In genomic region chr5:23561227-23561626, GRCm38 (mm10) we compare ENCODE assay signal across 27 mouse cellular contexts.
DNase-seq lines count a peak whose midpoint lies in the region; ATAC-seq and TF ChIP-seq lines count a peak whose summit lies in the region.
"Had no signal": no experiment of that assay in that cellular context is flagged by ENCODE, and none has a peak within 500 bp of the region (broad histone marks: within the 10 kb centered on the region; RNA-seq: fewer than 3 reads in every experiment).

No protein-coding gene starts in this region.

- H3K27ac ChIP-seq in intestine, embryonic 14.5 days (ENCODE audit: low read depth): no peak overlapping the region
- H3K27ac ChIP-seq in intestine, postnatal 0 days (ENCODE audit: low read depth, low read length): no peak overlapping the region
- peak overlapping the region; percentile 62 for H3K27ac ChIP-seq in lung, embryonic 16.5 days (ENCODE audit: low read length)
- H3K27ac ChIP-seq: embryonic facial prominence, embryonic 10.5 days; embryonic facial prominence, embryonic 13.5 days; forebrain, embryonic 12.5 days; forebrain, embryonic 15.5 days; heart, embryonic 13.5 days; hindbrain, embryonic 14.5 days; hindbrain, postnatal 0 days had no signal

- H3K36me3 ChIP-seq in intestine, embryonic 14.5 days (ENCODE audit: control insufficient read depth, insufficient read depth, low read length): peaks cover 27% of the 10 kb centered on the region
- peaks cover 8% of the 10 kb centered on the region for H3K36me3 ChIP-seq in intestine, postnatal 0 days (ENCODE audit: control insufficient read depth, insufficient read depth)
- H3K36me3 ChIP-seq in lung, embryonic 16.5 days (ENCODE audit: control insufficient read depth, insufficient read depth, low read length): no peaks in the 10 kb centered on the region

- H3K9ac ChIP-seq in intestine, embryonic 14.5 days (ENCODE audit: low read length): no peak overlapping the region
- H3K9ac ChIP-seq in intestine, postnatal 0 days (ENCODE audit: low read depth, low read length): no peak overlapping the region
- no peak overlapping the region for H3K9ac ChIP-seq in lung, embryonic 16.5 days (ENCODE audit: low read length)
- H3K9ac ChIP-seq: embryonic facial prominence, embryonic 13.5 days; forebrain, embryonic 12.5 days; forebrain, embryonic 15.5 days; heart, embryonic 13.5 days; hindbrain, embryonic 14.5 days had no signal

- H3K4me1 ChIP-seq in intestine, embryonic 14.5 days (replicated peaks; ENCODE audit: control insufficient read depth, insufficient read depth, low read length): 0 out of 2 replicates have a peak, but pooled peaks cover 4% of the 10 kb centered on the region
- no peaks in the 10 kb centered on the region; the same call in 1 of the 2 replicates for H3K4me1 ChIP-seq in intestine, postnatal 0 days (replicated peaks; ENCODE audit: control insufficient read depth, insufficient read depth, low read length)
- H3K4me1 ChIP-seq in lung, embryonic 16.5 days (replicated peaks; ENCODE audit: control insufficient read depth, insufficient read depth, low read length): peaks cover 11% of the 10 kb centered on the region
- H3K4me1 ChIP-seq: forebrain, embryonic 12.5 days; forebrain, embryonic 15.5 days had no signal

- peak; percentile 6 for DNase-seq in intestine, embryonic 14.5 days (ENCODE audit: low spot score)
- DNase-seq in lung, postnatal 4 days: no peak
- peak; percentile 49 for DNase-seq in lung, postnatal 25 days (ENCODE audit: low spot score)
- DNase-seq in ovary, adult 18-20 months (ENCODE audit: low spot score): no peak
- DNase-seq: adrenal gland, adult 2 months; adrenal gland, postnatal 14 days; B cell, adult 2 months; cerebellum, adult 11 months; cerebellum, adult 2 months; cerebellum, postnatal 10 days; cerebellum, postnatal 36 days; embryo, embryonic 11 days; gastrocnemius, postnatal 25 days; heart, postnatal 14 days; heart, postnatal 4 days had no signal

- no peak overlapping the region for H3K4me2 ChIP-seq in intestine, embryonic 14.5 days (ENCODE audit: low read length)
- H3K4me2 ChIP-seq in intestine, postnatal 0 days (replicated peaks; ENCODE audit: low read depth): no peak overlapping the region
- H3K4me2 ChIP-seq in lung, embryonic 16.5 days (ENCODE audit: low read depth, low read length): no peak overlapping the region
- H3K4me2 ChIP-seq: embryonic facial prominence, embryonic 13.5 days; forebrain, embryonic 12.5 days; forebrain, embryonic 15.5 days; heart, embryonic 13.5 days; hindbrain, embryonic 14.5 days had no signal

- H3K9me3 ChIP-seq in intestine, embryonic 14.5 days (ENCODE audit: control insufficient read depth, low read length): no peaks in the 10 kb centered on the region
- H3K9me3 ChIP-seq in intestine, postnatal 0 days (ENCODE audit: control insufficient read depth): no peaks in the 10 kb centered on the region
- no peaks in the 10 kb centered on the region for H3K9me3 ChIP-seq in lung, embryonic 16.5 days (ENCODE audit: control insufficient read depth, low read length)
- H3K9me3 ChIP-seq: embryonic facial prominence, embryonic 10.5 days; embryonic facial prominence, embryonic 13.5 days; forebrain, embryonic 12.5 days; forebrain, embryonic 15.5 days; G1E; heart, embryonic 13.5 days had no signal

- H3K27me3 ChIP-seq in intestine, embryonic 14.5 days (replicated peaks; ENCODE audit: control insufficient read depth, insufficient read depth, low read length): no peaks in the 10 kb centered on the region
- no peaks in the 10 kb centered on the region for H3K27me3 ChIP-seq in intestine, postnatal 0 days (replicated peaks; ENCODE audit: control insufficient read depth, insufficient read depth, low read length)
- H3K27me3 ChIP-seq in lung, embryonic 16.5 days (ENCODE audit: control insufficient read depth, insufficient read depth, low read depth, low read length): no peaks in the 10 kb centered on the region
- H3K27me3 ChIP-seq: CH12.LX; embryonic facial prominence, embryonic 13.5 days; forebrain, embryonic 12.5 days; forebrain, embryonic 15.5 days; heart, embryonic 13.5 days had no signal

- no peak for TF ChIP-seq CTCF in intestine, postnatal 0 days (IDR thresholded peaks at IDR 0.05; ENCODE audit: low read depth)

- ATAC-seq in intestine, embryonic 14.5 days (replicated peaks; ENCODE audit: low FRiP score, low TSS enrichment, low read depth): no peak
- ATAC-seq in intestine, postnatal 0 days: no peak
- ATAC-seq in lung, embryonic 16.5 days (ENCODE audit: low read depth): peak; percentile 82
- ATAC-seq: forebrain, embryonic 15.5 days; hindbrain, postnatal 0 days had no signal

- H3K4me3 ChIP-seq in intestine, embryonic 14.5 days (ENCODE audit: low read depth, low read length): no peak overlapping the region
- H3K4me3 ChIP-seq in intestine, postnatal 0 days (ENCODE audit: low read depth, low read length): no peak overlapping the region
- no peak overlapping the region for H3K4me3 ChIP-seq in lung, embryonic 16.5 days (ENCODE audit: low read length)
- H3K4me3 ChIP-seq: embryonic facial prominence, embryonic 10.5 days; embryonic facial prominence, embryonic 13.5 days; erythroblast, embryonic 14.5 days; forebrain, embryonic 12.5 days; forebrain, embryonic 15.5 days; heart, embryonic 13.5 days had no signal

- 94% methylated on average over 2 of the region's 2 CpGs for WGBS in intestine, embryonic 14.5 days
- 91% methylated on average over 2 of the region's 2 CpGs for WGBS in intestine, postnatal 0 days
- WGBS in lung, embryonic 16.5 days: 75% methylated on average over 2 of the region's 2 CpGs

Comparison
In these comparisons a context has a peak if more than half of its experiments do, and no peak if none do; other contexts are left out.
1. DNase-seq: peak in intestine, embryonic 14.5 days (single experiment) and lung, postnatal 25 days (single experiment); none in lung, postnatal 4 days (0 of 2) and ovary, adult 18-20 months (single experiment).